Mouse (Mus musculus) midbrain, embryonic 10.5 days (tissue): ENCODE data around the gene Rbm33. TPM values are rescaled to one million over a fixed set of nuclear protein-coding genes. Genes with fewer than 3 reads are reported as not detected.

ENCODE experiments used
- DNase-seq: peaks from one replicate; pipeline ENCODE4 v3.0.0-alpha.2; 2017; ENCODE audit warnings: low spot score
- H3K27ac ChIP-seq: fragments of 300-500 bp; sonication (generic); replicated peaks from 2 replicates; pipeline ENCODE4 v1.5.1; 2016; ENCODE audit warnings: mild to moderate bottlenecking
- H3K27me3 ChIP-seq: fragments of 300-500 bp; sonication (generic); 2 replicates; pipeline ENCODE4 v1.6.1; 2016; ENCODE audit warnings: low read depth, mild to moderate bottlenecking; ENCODE audit not compliant: poor library complexity, severe bottlenecking
- H3K36me3 ChIP-seq: fragments of 300-500 bp; sonication (generic); 2 replicates; pipeline ENCODE4 v1.6.1; 2016; ENCODE audit warnings: mild to moderate bottlenecking, moderate library complexity
- H3K4me1 ChIP-seq: fragments of 300-500 bp; sonication (generic); 2 replicates; pipeline ENCODE4 v1.6.1; 2016
- H3K4me3 ChIP-seq: fragments of 300-500 bp; sonication (generic); 2 replicates; pipeline ENCODE4 v1.5.1; 2016; ENCODE audit warnings: mild to moderate bottlenecking, moderate library complexity
- H3K9me3 ChIP-seq: fragments of 300-500 bp; sonication (generic); replicated peaks from 2 replicates; pipeline ENCODE4 v1.6.1; 2016; ENCODE audit warnings: mild to moderate bottlenecking
- WGBS: fragments of 180-500 bp; shearing (Covaris S2); methylation state at CpG from one replicate; pipeline ENCODE4 v1.1.7; 2016; 5-methylcytosine and 5-hydroxymethylcytosine counted together
- polyA plus RNA-seq: library from polyadenylated mRNA; unstranded; fragments of >200 nt; fragmentation: Nextera tagmentation; extraction: Ambion mirVana; gene quantifications from 2 replicates; pipeline ENCODE4 v1.2.1, GENCODE M21; 2016

Gene Rbm33
- polyA plus RNA-seq, 1 experiment from 2014 or later = 13.2 TPM

GRCm38 (mm10) chr5:28390189-28390588, 73.3 kb downstream of the Rbm33 start:
- no peaks in the 10 kb centered on the region for H3K4me1 ChIP-seq
- peaks cover 91% of the 10 kb centered on the region for H3K36me3 ChIP-seq
- no peaks in the 10 kb centered on the region for H3K27me3 ChIP-seq
- 94% methylated on average over 6 of the region's 6 CpGs for WGBS
- DNase-seq = no peak
- H3K9me3 ChIP-seq = no peaks in the 10 kb centered on the region
- H3K4me3 ChIP-seq = no peak overlapping the region
- H3K27ac ChIP-seq = no peak overlapping the region

- Histone ChIP-seq H3K4me1 (no peaks in the 10 kb centered on the region), H3K9me3 (no peaks in the 10 kb centered on the region), H3K36me3 (peaks cover 94% of the 10 kb centered on the region), H3K27me3 (no peaks in the 10 kb centered on the region), H3K27ac (no peak overlapping the region), H3K4me3 (no peak overlapping the region)
- WGBS = 97% methylated on average over 2 of the region's 2 CpGs
- DNase-seq = no peak
Measured at GRCm38 (mm10) chr5:28397344-28397743, 80.4 kb downstream of the Rbm33 start.

- Histone ChIP-seq H3K27ac (no peak overlapping the region), H3K4me3 (no peak overlapping the region), H3K27me3 (no peaks in the 10 kb centered on the region), H3K36me3 (peaks cover 92% of the 10 kb centered on the region), H3K9me3 (no peaks in the 10 kb centered on the region), H3K4me1 (no peaks in the 10 kb centered on the region)
- DNase-seq = no peak
- WGBS = 92% methylated on average over 3 of the region's 3 CpGs
Measured at GRCm38 (mm10) chr5:28398736-28399135, 81.8 kb downstream of the Rbm33 start.

- Histone ChIP-seq H3K36me3 (peaks cover 84% of the 10 kb centered on the region), H3K4me3 (no peak overlapping the region), H3K9me3 (no peaks in the 10 kb centered on the region), H3K27ac (no peak overlapping the region), H3K27me3 (no peaks in the 10 kb centered on the region), H3K4me1 (no peaks in the 10 kb centered on the region)
- 92% methylated on average over 2 of the region's 2 CpGs for WGBS
- no peak for DNase-seq
Measured at GRCm38 (mm10) chr5:28399451-28400115, 82.7 kb downstream of the Rbm33 start.

GRCm38 (mm10) chr5:28402756-28403155, 85.8 kb downstream of the Rbm33 start:
- DNase-seq = no peak
- no peaks in the 10 kb centered on the region for H3K27me3 ChIP-seq
- WGBS = 94% methylated on average over 1 of the region's 1 CpGs
- H3K9me3 ChIP-seq = no peaks in the 10 kb centered on the region
- H3K27ac ChIP-seq = no peak overlapping the region
- H3K4me1 ChIP-seq = no peaks in the 10 kb centered on the region
- H3K4me3 ChIP-seq = no peak overlapping the region
- H3K36me3 ChIP-seq = peaks cover 63% of the 10 kb centered on the region

GRCm38 (mm10) chr5:28406662-28407061, 89.7 kb downstream of the Rbm33 start:
- Histone ChIP-seq H3K9me3 (no peaks in the 10 kb centered on the region), H3K27me3 (no peaks in the 10 kb centered on the region), H3K4me1 (no peaks in the 10 kb centered on the region), H3K36me3 (peaks cover 63% of the 10 kb centered on the region), H3K27ac (no peak overlapping the region), H3K4me3 (no peak overlapping the region)
- 88% methylated on average over 3 of the region's 3 CpGs for WGBS
- no peak for DNase-seq

- H3K4me3 ChIP-seq = no peak overlapping the region
- H3K27ac ChIP-seq = no peak overlapping the region
- no peaks in the 10 kb centered on the region for H3K4me1 ChIP-seq
- H3K27me3 ChIP-seq = no peaks in the 10 kb centered on the region
- no peak for DNase-seq
- 98% methylated on average over 2 of the region's 2 CpGs for WGBS
- peaks cover 98% of the 10 kb centered on the region for H3K36me3 ChIP-seq
- H3K9me3 ChIP-seq = no peaks in the 10 kb centered on the region
Measured at GRCm38 (mm10) chr5:28412006-28412685, 95.2 kb downstream of the Rbm33 start.

GRCm38 (mm10) chr5:28413533-28413932, 96.6 kb downstream of the Rbm33 start:
- Histone ChIP-seq H3K36me3 (peaks cover 99% of the 10 kb centered on the region), H3K27ac (no peak overlapping the region), H3K4me3 (no peak overlapping the region), H3K9me3 (no peaks in the 10 kb centered on the region), H3K4me1 (no peaks in the 10 kb centered on the region), H3K27me3 (no peaks in the 10 kb centered on the region)
- DNase-seq = no peak
- WGBS = 94% methylated on average over 5 of the region's 5 CpGs

- H3K4me3 ChIP-seq = no peak overlapping the region
- peaks cover 99% of the 10 kb centered on the region for H3K36me3 ChIP-seq
- 95% methylated on average over 3 of the region's 3 CpGs for WGBS
Measured at GRCm38 (mm10) chr5:28414076-28414475, 97.2 kb downstream of the Rbm33 start.

GRCm38 (mm10) chr5:28416029-28416428, 99.1 kb downstream of the Rbm33 start:
- H3K27ac ChIP-seq = no peak overlapping the region
- no peaks in the 10 kb centered on the region for H3K4me1 ChIP-seq
- no peak for DNase-seq
- no peaks in the 10 kb centered on the region for H3K9me3 ChIP-seq
- H3K27me3 ChIP-seq = no peaks in the 10 kb centered on the region
- H3K4me3 ChIP-seq = no peak overlapping the region
- peaks cover 93% of the 10 kb centered on the region for H3K36me3 ChIP-seq

More at GRCm38 (mm10) chr5:28414076-28414475, 97.2 kb downstream of the Rbm33 start:
- H3K4me1 ChIP-seq = no peaks in the 10 kb centered on the region
- H3K27ac ChIP-seq = no peak overlapping the region
- H3K27me3 ChIP-seq = no peaks in the 10 kb centered on the region
- H3K9me3 ChIP-seq = no peaks in the 10 kb centered on the region
- DNase-seq = no peak

- no peak for DNase-seq
- H3K4me1 ChIP-seq = no peaks in the 10 kb centered on the region
- H3K4me3 ChIP-seq = no peak overlapping the region
- no peak overlapping the region for H3K27ac ChIP-seq
- whole genome bisulfite sequencing = 88% methylated on average over 10 of the region's 10 CpGs
- no peaks in the 10 kb centered on the region for H3K9me3 ChIP-seq
- no peaks in the 10 kb centered on the region for H3K27me3 ChIP-seq
- peaks cover 65% of the 10 kb centered on the region for H3K36me3 ChIP-seq
Measured at GRCm38 (mm10) chr5:28418734-28419133, 101.8 kb downstream of the Rbm33 start.

GRCm38 (mm10) chr5:28419640-28420265, 102.8 kb downstream of the Rbm33 start:
- Histone ChIP-seq H3K27me3 (no peaks in the 10 kb centered on the region), H3K27ac (no peak overlapping the region), H3K9me3 (no peaks in the 10 kb centered on the region), H3K36me3 (peaks cover 55% of the 10 kb centered on the region), H3K4me3 (no peak overlapping the region), H3K4me1 (no peaks in the 10 kb centered on the region)
- 95% methylated on average over 12 of the region's 12 CpGs for WGBS
- no peak for DNase-seq

GRCm38 (mm10) chr5:28423781-28424180, 106.9 kb downstream of the Rbm33 start:
- H3K27me3 ChIP-seq = no peaks in the 10 kb centered on the region
- H3K4me1 ChIP-seq = no peaks in the 10 kb centered on the region
- no peak for DNase-seq
- no peaks in the 10 kb centered on the region for H3K9me3 ChIP-seq
- WGBS = 80% methylated on average over 4 of the region's 4 CpGs
- peaks cover 16% of the 10 kb centered on the region for H3K36me3 ChIP-seq
- H3K27ac ChIP-seq = no peak overlapping the region
- no peak overlapping the region for H3K4me3 ChIP-seq
